Mouse (Mus musculus) spleen, adult 2 months (tissue): ENCODE results near the gene Rbbp8nl. TPM values are rescaled to one million over a fixed set of nuclear protein-coding genes. Genes with fewer than 3 reads are reported as not detected.

Experiments used
- DNase-seq, 2 experiments: peaks; one replicate each; pipeline versions ENCODE4 v3.0.0 to v3.0.0-alpha.2; 2012 to 2021; ENCODE audit warnings: low spot score in 2 of 2, low read depth in 1 of 2
- H3K27ac ChIP-seq: fragments of 200-500 bp; 2 replicates; pipeline ENCODE4 v1.5.1; 2012; ENCODE audit warnings: low read length, inconsistent platforms; ENCODE audit not compliant: insufficient read depth
- H3K27me3 ChIP-seq: fragments of 200-500 bp; 2 replicates; pipeline ENCODE4 v1.6.1; 2012; ENCODE audit warnings: mild to moderate bottlenecking, moderate library complexity, low read length, inconsistent platforms; ENCODE audit not compliant: control insufficient read depth, insufficient read depth
- H3K36me3 ChIP-seq: fragments of 200-500 bp; 2 replicates; pipeline ENCODE4 v1.6.1; 2012; ENCODE audit warnings: mild to moderate bottlenecking, low read length, inconsistent platforms; ENCODE audit not compliant: control insufficient read depth, insufficient read depth
- H3K4me1 ChIP-seq: fragments of 200-500 bp; 2 replicates; pipeline ENCODE4 v1.6.1; 2011; ENCODE audit warnings: inconsistent platforms; ENCODE audit not compliant: control insufficient read depth, insufficient read depth, insufficient read length
- H3K4me3 ChIP-seq: fragments of 200-500 bp; 2 replicates; pipeline ENCODE4 v1.5.1; 2011; ENCODE audit warnings: mild to moderate bottlenecking, inconsistent platforms; ENCODE audit not compliant: insufficient read depth, insufficient read length; ENCODE audit errors: extremely low read depth
- CTCF ChIP-seq: fragments of 200-500 bp; IDR thresholded peaks from 2 replicates; pipeline ENCODE4 v1.5.1; 2011; ENCODE audit warnings: mild to moderate bottlenecking, inconsistent platforms; ENCODE audit not compliant: insufficient read depth, insufficient read length, insufficient replicate concordance; ENCODE audit errors: extremely low read depth
- POLR2A ChIP-seq: fragments of 200-500 bp; IDR thresholded peaks from 2 replicates; pipeline ENCODE4 v1.6.1; 2011; ENCODE audit warnings: low read depth, low read length, inconsistent platforms
- WGBS: fragments of 180-500 bp; shearing (Covaris S2); methylation state at CpG from one replicate; pipeline ENCODE4 v1.1.7; 2018; 5-methylcytosine and 5-hydroxymethylcytosine counted together
- polyA plus RNA-seq: library from polyadenylated mRNA; depleted of rRNA; stranded (reverse); fragments of >200 nt; gene quantifications from 2 replicates; pipeline ENCODE4 v1.2.3, GENCODE M21; 2012

Rbbp8nl gene
- polyA plus RNA-seq, 1 experiment = not detected

- DNase-seq = peak; percentile 52 to 56
- WGBS = 2% methylated on average over 8 of the region's 8 CpGs
- Histone ChIP-seq H3K27me3 (no peaks in the 10 kb centered on the region), H3K36me3 (no peaks in the 10 kb centered on the region), H3K4me1 (peaks cover 38% of the 10 kb centered on the region; the same call in 1 of the 2 replicates), H3K4me3 (no peak overlapping the region), H3K27ac (no peak overlapping the region)
- TF ChIP-seq CTCF (peak; percentile 86), POLR2A (no peak)
Measured at GRCm38 (mm10) chr2:180275836-180276235, 13.8 kb downstream of the Rbbp8nl start.

GRCm38 (mm10) chr2:180274523-180274922 is 15.2 kb downstream of the Rbbp8nl start:
- H3K4me3 ChIP-seq = no peak overlapping the region
- WGBS = 93% methylated on average over 2 of the region's 2 CpGs
- TF ChIP-seq POLR2A (no peak), CTCF (no peak)
- H3K36me3 ChIP-seq = no peaks in the 10 kb centered on the region
- no peak for DNase-seq
- no peak overlapping the region for H3K27ac ChIP-seq
- H3K27me3 ChIP-seq = no peaks in the 10 kb centered on the region
- H3K4me1 ChIP-seq = peaks cover 46% of the 10 kb centered on the region; the same call in 1 of the 2 replicates

- Histone ChIP-seq H3K27me3 (no peaks in the 10 kb centered on the region), H3K4me3 (peak within 1 kb of the TSS; percentile 73), H3K4me1 (peaks cover 46% of the 10 kb centered on the region; the same call in 1 of the 2 replicates), H3K27ac (peak within 1 kb of the TSS; percentile 76), H3K36me3 (no peaks in the 10 kb centered on the region)
- WGBS = 2% methylated on average over 59 of the region's 68 CpGs
- peak; percentile 92 to 93 for DNase-seq
- TF ChIP-seq CTCF = no peak
- TF ChIP-seq POLR2A = peak; percentile 23; the same call in 1 of the 2 replicates
Measured at GRCm38 (mm10) chr2:180273394-180274244, 16.1 kb downstream of the Rbbp8nl start, which contains the start of gene Cables2. Gene Cables2 (minus strand): TSS chr2:180273496.

GRCm38 (mm10) chr2:180272884-180273321 is 16.8 kb downstream of the Rbbp8nl start:
- WGBS = under 1% methylated on average over 32 of the region's 37 CpGs
- TF ChIP-seq CTCF = no peak
- TF ChIP-seq POLR2A = no peak
- H3K4me1 ChIP-seq = peaks cover 46% of the 10 kb centered on the region; the same call in 1 of the 2 replicates
- peak overlapping the region; percentile 60 for H3K27ac ChIP-seq
- DNase-seq = no peak
- peak overlapping the region; percentile 73 for H3K4me3 ChIP-seq
- H3K36me3 ChIP-seq = no peaks in the 10 kb centered on the region
- H3K27me3 ChIP-seq = no peaks in the 10 kb centered on the region

- TF ChIP-seq POLR2A = no peak
- TF ChIP-seq CTCF = no peak
- Histone ChIP-seq H3K4me3 (no peak overlapping the region), H3K27ac (no peak overlapping the region), H3K27me3 (no peaks in the 10 kb centered on the region), H3K4me1 (peaks cover 46% of the 10 kb centered on the region; the same call in 1 of the 2 replicates), H3K36me3 (no peaks in the 10 kb centered on the region)
- 91% methylated on average over 5 of the region's 5 CpGs for WGBS
- DNase-seq = no peak
Measured at GRCm38 (mm10) chr2:180271804-180272395, 17.8 kb downstream of the Rbbp8nl start.

- TF ChIP-seq CTCF (no peak), POLR2A (no peak)
- peak in 1 of 2 experiments; percentile 46 for DNase-seq
- Histone ChIP-seq H3K4me3 (no peak overlapping the region), H3K36me3 (no peaks in the 10 kb centered on the region), H3K27me3 (no peaks in the 10 kb centered on the region), H3K27ac (peak overlapping the region; percentile 63), H3K4me1 (peaks cover 37% of the 10 kb centered on the region; the same call in 1 of the 2 replicates)
- WGBS = 51% methylated on average over 7 of the region's 7 CpGs
Measured at GRCm38 (mm10) chr2:180270537-180271255, 19.0 kb downstream of the Rbbp8nl start.
